Mouse (Mus musculus) heart, adult 2 months (tissue): ENCODE measurements around the gene Mettl27.

Source experiments
- CTCF ChIP-seq: fragments of 200-600 bp; IDR thresholded peaks from 2 replicates; pipeline ENCODE4 v1.8.1; 2022; ENCODE audit warnings: antibody characterized with exemption, mild to moderate bottlenecking, moderate library complexity
- EP300 ChIP-seq: fragments of 200-500 bp; IDR thresholded peaks from 2 replicates; pipeline ENCODE4 v1.6.1; 2011; ENCODE audit warnings: low read depth, low read length, control low read depth; ENCODE audit not compliant: insufficient read depth
- POLR2A ChIP-seq: fragments of 200-500 bp; IDR thresholded peaks from 2 replicates; pipeline ENCODE4 v1.6.1; 2011; ENCODE audit warnings: mild to moderate bottlenecking, low read depth, low read length, control low read depth; ENCODE audit not compliant: insufficient read depth

GRCm38 (mm10) chr5:134901644-134902027 is 30.5 kb upstream of the Mettl27 start:
- TF ChIP-seq POLR2A (no peak), CTCF (no peak), EP300 (no peak)
